Mouse (Mus musculus): ENCODE measurements around the gene Wnt5b.

GRCm38 (mm10) chr6:119386821-119387220 lies 157.3 kb downstream of the Wnt5b start:
- TF ChIP-seq POLR2A (IDR thresholded peaks at IDR 0.05; ENCODE audit: borderline replicate concordance, extremely low read depth, insufficient read depth, insufficient read length, poor library complexity, severe bottlenecking) (no peak), CTCF (IDR thresholded peaks at IDR 0.05; ENCODE audit: borderline replicate concordance, extremely low read depth, insufficient read depth, insufficient read length) (no peak)

Data from brain, embryonic 14.5 days (tissue).